Mouse (Mus musculus): ENCODE measurements around the gene Glod4. TPM values are rescaled to one million over a fixed set of nuclear protein-coding genes. Genes with fewer than 3 reads are reported as not detected.

The Glod4 gene
- polyA plus RNA-seq, 1 experiment from 2014 or later: 126 TPM

DNA sequence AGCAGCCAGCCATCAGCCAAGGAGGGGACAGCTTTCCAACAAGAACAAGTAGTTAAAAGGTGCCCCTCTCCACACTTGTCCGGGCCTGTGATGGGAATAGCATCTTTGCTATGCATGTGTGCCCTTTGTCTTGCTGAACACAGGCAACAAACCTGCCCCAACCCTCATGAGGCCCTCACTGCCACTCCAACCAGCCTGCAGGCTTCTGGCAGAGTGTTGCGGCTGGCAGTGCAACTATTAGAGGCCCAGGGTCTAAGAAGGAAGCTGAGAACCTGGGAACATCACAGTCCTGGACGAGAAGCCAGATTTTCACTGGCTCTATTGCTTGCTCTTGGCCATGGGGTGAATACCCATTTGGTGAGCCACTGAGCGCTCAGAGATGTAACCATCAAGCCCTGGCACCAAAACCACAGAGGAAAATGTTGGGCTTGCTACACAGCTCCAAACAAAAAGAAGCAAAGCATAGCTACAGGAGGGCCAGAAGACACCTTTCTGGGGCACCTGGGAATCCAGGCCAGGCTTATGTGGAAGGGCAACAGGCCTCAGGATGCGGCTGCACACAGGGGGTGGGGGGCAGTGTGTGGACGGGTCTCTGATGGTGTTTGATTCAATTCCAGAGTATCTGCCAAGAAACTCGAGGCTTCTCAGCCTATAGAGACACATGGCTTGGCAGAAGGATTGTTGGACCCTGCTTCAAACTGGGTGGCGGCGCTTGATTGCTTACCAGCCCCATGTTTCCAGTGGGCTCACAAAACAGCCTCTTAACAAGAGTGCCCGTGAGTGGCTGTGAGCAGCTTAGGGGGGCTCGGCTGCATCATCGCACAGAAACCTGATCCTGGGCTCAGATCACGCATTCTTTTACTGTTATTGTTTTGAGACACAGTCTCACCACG lies 35.7 kb upstream of the Glod4 start:
- Histone ChIP-seq H3K4me2 (no peak overlapping the region), H3K27me3 (no peaks in the 10 kb centered on the region), H3K4me3 (no peak overlapping the region), H3K27ac (peak overlapping the region; percentile 84), H3K36me3 (peaks cover 22% of the 10 kb centered on the region), H3K9me3 (no peaks in the 10 kb centered on the region), H3K4me1 (peaks cover 25% of the 10 kb centered on the region), H3K9ac (no peak overlapping the region)
- WGBS: 39% methylated on average over 14 of the region's 14 CpGs
- peak; percentile 39; the same call in 1 of the 2 replicates for ATAC-seq (ENCODE audit: insufficient number of reproducible peaks, insufficient read depth, low FRiP score, low TSS enrichment, low read depth)

DNA sequence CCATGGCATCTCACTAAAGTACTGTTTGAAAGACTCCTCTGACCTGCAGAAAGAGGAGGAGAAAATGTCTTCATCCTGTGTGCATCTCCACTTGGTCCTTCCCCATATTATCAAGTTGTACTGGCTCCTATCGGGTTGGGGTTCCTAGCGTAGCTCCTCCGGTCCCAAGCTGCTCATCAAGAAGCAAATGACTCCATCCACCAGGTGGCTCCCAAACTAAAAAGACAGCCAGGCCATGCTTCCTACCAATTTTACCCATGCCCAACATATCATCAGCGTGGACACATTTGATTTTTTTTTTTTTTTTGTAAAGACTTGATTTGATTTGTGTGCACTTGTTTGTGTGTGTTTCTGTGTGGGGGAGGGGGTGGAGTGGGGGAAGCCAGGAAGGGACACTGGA lies 28.9 kb upstream of the Glod4 start:
- no peak overlapping the region for H3K4me2 ChIP-seq
- H3K27ac ChIP-seq: 0 out of 2 replicates have a peak overlapping the region, but pooled peaks have one; percentile 0
- 75% methylated on average over 4 of the region's 4 CpGs for WGBS

GRCm38 (mm10) chr11:76268521-76269065 lies 25.1 kb upstream of the Glod4 start:
- no peak overlapping the region for H3K4me3 ChIP-seq
- H3K27me3 ChIP-seq: no peaks in the 10 kb centered on the region
- no peaks in the 10 kb centered on the region for H3K9me3 ChIP-seq
- H3K4me2 ChIP-seq: no peak overlapping the region
- 68% methylated on average over 6 of the region's 6 CpGs for WGBS
- H3K4me1 ChIP-seq: peaks cover 25% of the 10 kb centered on the region
- ATAC-seq (ENCODE audit: insufficient number of reproducible peaks, insufficient read depth, low FRiP score, low TSS enrichment, low read depth): no peak
- H3K9ac ChIP-seq: 0 out of 2 replicates have a peak overlapping the region, but pooled peaks have one; percentile 17
- H3K27ac ChIP-seq: peak overlapping the region; percentile 74
- H3K36me3 ChIP-seq: peaks cover 50% of the 10 kb centered on the region

More for the DNA sequence above, 28.9 kb upstream of the Glod4 start:
- no peak overlapping the region for H3K9ac ChIP-seq
- H3K36me3 ChIP-seq: peaks cover 55% of the 10 kb centered on the region
- H3K4me1 ChIP-seq: peaks cover 14% of the 10 kb centered on the region
- ATAC-seq (ENCODE audit: insufficient number of reproducible peaks, insufficient read depth, low FRiP score, low TSS enrichment, low read depth): no peak
- H3K9me3 ChIP-seq: no peaks in the 10 kb centered on the region
- H3K4me3 ChIP-seq: no peak overlapping the region
- H3K27me3 ChIP-seq: no peaks in the 10 kb centered on the region

- Histone ChIP-seq H3K36me3 (peaks cover 50% of the 10 kb centered on the region), H3K27me3 (no peaks in the 10 kb centered on the region), H3K27ac (peak overlapping the region; percentile 74), H3K9ac (peak overlapping the region; percentile 17; the same call in 1 of the 2 replicates), H3K4me1 (peaks cover 30% of the 10 kb centered on the region), H3K4me3 (no peak overlapping the region), H3K4me2 (no peak overlapping the region), H3K9me3 (no peaks in the 10 kb centered on the region)
- ATAC-seq (ENCODE audit: insufficient number of reproducible peaks, insufficient read depth, low FRiP score, low TSS enrichment, low read depth): no peak
- WGBS: 42% methylated on average over 5 of the region's 5 CpGs
Measured at GRCm38 (mm10) chr11:76268001-76268459, 24.5 kb upstream of the Glod4 start.

DNA sequence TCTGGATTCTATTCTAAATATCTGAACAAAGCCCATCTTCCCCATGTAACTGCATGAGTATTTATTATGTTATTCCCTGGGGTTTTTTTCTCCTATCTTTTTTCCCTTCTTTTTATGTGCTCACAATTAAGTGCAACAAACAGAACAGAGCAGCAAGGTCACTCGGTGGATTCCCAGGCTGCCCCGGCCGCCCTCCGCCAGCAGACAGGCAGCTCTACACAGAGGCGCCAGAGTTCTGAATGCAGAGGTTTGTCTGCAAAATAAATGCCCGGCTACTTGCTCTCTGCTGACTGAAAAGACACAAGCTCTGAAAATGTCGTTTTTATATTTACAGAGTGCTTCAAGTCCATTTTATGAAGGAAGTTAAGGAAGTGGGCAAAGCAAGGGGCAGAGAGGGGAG lies 24.0 kb upstream of the Glod4 start:
- no peak for ATAC-seq (ENCODE audit: insufficient number of reproducible peaks, insufficient read depth, low FRiP score, low TSS enrichment, low read depth)
- Histone ChIP-seq H3K27me3 (no peaks in the 10 kb centered on the region), H3K27ac (peak overlapping the region; percentile 74), H3K9me3 (no peaks in the 10 kb centered on the region), H3K36me3 (peaks cover 51% of the 10 kb centered on the region), H3K4me3 (no peak overlapping the region), H3K9ac (peak overlapping the region; percentile 17; the same call in 1 of the 2 replicates), H3K4me2 (no peak overlapping the region), H3K4me1 (peaks cover 35% of the 10 kb centered on the region)
- WGBS: 58% methylated on average over 7 of the region's 7 CpGs

DNA sequence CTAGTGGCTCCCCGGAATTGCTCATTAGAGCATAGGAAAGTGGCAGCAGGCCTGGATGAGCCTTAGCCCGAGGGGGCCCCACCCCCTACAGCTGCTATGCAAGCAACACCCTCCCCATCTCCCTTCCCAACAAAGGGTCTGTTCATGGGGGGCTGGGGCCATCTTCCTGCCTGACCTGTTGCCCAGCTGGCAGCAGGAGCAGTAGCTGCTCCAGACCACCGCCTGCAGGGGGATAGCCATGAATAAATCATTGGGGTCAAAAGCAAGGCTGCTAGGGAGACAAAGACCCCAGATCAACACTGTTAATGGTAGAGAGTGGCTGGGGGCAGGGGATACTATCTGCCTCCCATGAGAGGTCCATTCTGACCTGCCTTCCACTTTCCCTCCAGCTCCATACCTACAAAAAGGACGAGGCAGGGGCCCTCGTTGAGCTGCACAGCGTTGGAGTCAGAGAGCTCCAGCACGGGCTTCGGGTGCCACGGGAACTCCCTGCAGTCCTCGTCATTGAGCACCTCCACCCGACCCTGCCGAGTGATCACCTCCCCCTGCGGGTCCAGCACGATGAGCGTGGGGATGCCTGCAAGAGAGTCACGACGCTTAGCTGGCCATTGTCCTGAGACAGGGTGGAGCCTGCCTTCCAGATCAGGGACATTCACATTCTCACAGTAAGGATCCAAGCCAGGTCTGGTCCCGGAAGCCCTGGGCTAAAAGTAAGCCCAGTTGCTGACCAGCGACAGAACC lies 19.3 kb upstream of the Glod4 start:
- no peaks in the 10 kb centered on the region for H3K9me3 ChIP-seq
- no peak for ATAC-seq (ENCODE audit: insufficient number of reproducible peaks, insufficient read depth, low FRiP score, low TSS enrichment, low read depth)
- no peak overlapping the region for H3K4me2 ChIP-seq
- peaks cover 71% of the 10 kb centered on the region for H3K36me3 ChIP-seq
- peaks cover 29% of the 10 kb centered on the region for H3K4me1 ChIP-seq
- H3K9ac ChIP-seq: peak overlapping the region; percentile 36; the same call in 1 of the 2 replicates
- WGBS: 12% methylated on average over 19 of the region's 19 CpGs
- H3K4me3 ChIP-seq: no peak overlapping the region
- no peak overlapping the region; the same call in 1 of the 2 replicates for H3K27ac ChIP-seq
- H3K27me3 ChIP-seq: no peaks in the 10 kb centered on the region

DNA sequence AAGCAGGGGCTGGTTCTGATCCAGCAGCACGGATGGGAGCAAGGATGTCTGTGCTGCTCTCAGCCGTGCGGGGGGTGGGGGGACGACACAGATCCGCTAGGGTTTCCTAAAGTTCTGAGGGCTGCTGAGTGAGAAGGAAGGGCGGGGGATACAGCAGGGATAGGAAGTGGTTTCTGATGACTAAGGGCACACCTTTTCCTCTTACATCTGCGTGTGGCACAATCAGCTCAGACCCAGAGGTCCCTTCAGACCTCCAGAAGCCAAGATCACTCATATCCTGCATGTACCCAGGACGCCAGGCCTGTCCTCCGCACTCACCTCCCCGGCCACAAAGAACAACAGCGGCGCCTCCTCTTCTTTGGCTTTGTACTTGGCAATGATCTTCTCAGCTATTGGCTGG lies 17.7 kb upstream of the Glod4 start:
- Histone ChIP-seq H3K27ac (no peak overlapping the region), H3K36me3 (peaks cover 73% of the 10 kb centered on the region), H3K4me2 (no peak overlapping the region), H3K9me3 (no peaks in the 10 kb centered on the region), H3K27me3 (no peaks in the 10 kb centered on the region), H3K4me3 (no peak overlapping the region), H3K9ac (no peak overlapping the region; the same call in 1 of the 2 replicates), H3K4me1 (peaks cover 31% of the 10 kb centered on the region)
- WGBS: 68% methylated on average over 12 of the region's 12 CpGs
- no peak for ATAC-seq (ENCODE audit: insufficient number of reproducible peaks, insufficient read depth, low FRiP score, low TSS enrichment, low read depth)

GRCm38 (mm10) chr11:76260208-76261050 lies 16.9 kb upstream of the Glod4 start:
- Histone ChIP-seq H3K27me3 (no peaks in the 10 kb centered on the region), H3K9ac (peak overlapping the region; percentile 36; the same call in 1 of the 2 replicates)

DNA sequence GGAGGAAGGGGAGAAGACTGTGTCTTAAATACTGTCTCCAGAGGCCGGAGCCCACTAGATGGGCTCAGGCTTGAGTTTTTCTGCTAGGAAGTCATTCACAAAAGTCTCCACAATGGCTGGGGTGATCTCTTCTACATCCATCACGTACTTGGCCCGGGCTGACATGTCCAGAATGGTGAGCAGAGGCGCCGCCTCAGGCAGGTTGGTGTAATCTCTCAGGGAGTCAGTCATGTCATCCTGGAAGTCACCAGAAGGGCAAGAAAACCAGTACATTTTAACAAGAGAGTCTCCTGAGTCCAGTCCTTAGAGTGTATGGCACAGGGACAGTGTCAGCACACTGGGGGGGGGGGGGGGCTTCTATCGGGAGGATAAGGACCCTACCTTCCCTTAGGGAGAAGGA lies 15.0 kb upstream of the Glod4 start:
- H3K27me3 ChIP-seq: no peaks in the 10 kb centered on the region
- peaks cover 48% of the 10 kb centered on the region for H3K4me1 ChIP-seq
- peaks cover 64% of the 10 kb centered on the region for H3K36me3 ChIP-seq
- WGBS: 87% methylated on average over 6 of the region's 6 CpGs
- no peak overlapping the region for H3K27ac ChIP-seq
- no peak overlapping the region for H3K4me2 ChIP-seq
- no peak for ATAC-seq (ENCODE audit: insufficient number of reproducible peaks, insufficient read depth, low FRiP score, low TSS enrichment, low read depth)
- H3K9me3 ChIP-seq: no peaks in the 10 kb centered on the region
- H3K9ac ChIP-seq: no peak overlapping the region
- H3K4me3 ChIP-seq: no peak overlapping the region

More at GRCm38 (mm10) chr11:76260208-76261050, 16.9 kb upstream of the Glod4 start:
- Histone ChIP-seq H3K27ac (no peak overlapping the region), H3K9me3 (no peaks in the 10 kb centered on the region), H3K4me2 (no peak overlapping the region), H3K4me1 (peaks cover 39% of the 10 kb centered on the region), H3K4me3 (no peak overlapping the region), H3K36me3 (peaks cover 73% of the 10 kb centered on the region)
- WGBS: 62% methylated on average over 10 of the region's 10 CpGs
- no peak for ATAC-seq (ENCODE audit: insufficient number of reproducible peaks, insufficient read depth, low FRiP score, low TSS enrichment, low read depth)

- Histone ChIP-seq H3K9me3 (no peaks in the 10 kb centered on the region), H3K4me3 (no peak overlapping the region), H3K27ac (no peak overlapping the region), H3K4me2 (no peak overlapping the region), H3K27me3 (no peaks in the 10 kb centered on the region), H3K9ac (no peak overlapping the region; the same call in 1 of the 2 replicates), H3K4me1 (peaks cover 39% of the 10 kb centered on the region), H3K36me3 (peaks cover 54% of the 10 kb centered on the region)
- whole genome bisulfite sequencing: 75% methylated on average over 4 of the region's 4 CpGs
- no peak for ATAC-seq (ENCODE audit: insufficient number of reproducible peaks, insufficient read depth, low FRiP score, low TSS enrichment, low read depth)
Measured at GRCm38 (mm10) chr11:76257386-76257785, 13.9 kb upstream of the Glod4 start.

Measured in embryonic facial prominence, embryonic 13.5 days (tissue).